Mouse (Mus musculus) E14TG2a.4 (cell line): ENCODE results near the gene Flnb.

Source experiments
- H3K27me3 ChIP-seq: 2 replicates; pipeline ENCODE4 v1.6.1; 2014; ENCODE audit warnings: low read length, control low read depth; ENCODE audit not compliant: insufficient read depth
- H3K36me3 ChIP-seq: 2 replicates; pipeline ENCODE4 v1.6.1; 2014; ENCODE audit warnings: low read length, control low read depth; ENCODE audit not compliant: insufficient read depth
- H3K4me1 ChIP-seq: replicated peaks from 2 replicates; pipeline ENCODE4 v1.6.1; 2014; ENCODE audit warnings: low read depth, low read length, control low read depth
- H3K4me3 ChIP-seq: replicated peaks from 2 replicates; pipeline ENCODE4 v1.5.1; 2014; ENCODE audit warnings: mild to moderate bottlenecking, low read length
- H3K9me3 ChIP-seq: 2 replicates; pipeline ENCODE4 v1.6.1; 2014; ENCODE audit warnings: low read length, control low read depth
- CTCF ChIP-seq: conservative IDR thresholded peaks from 2 replicates; pipeline ENCODE4 v1.5.1; 2014; ENCODE audit warnings: low read length
- NANOG ChIP-seq: IDR thresholded peaks from 2 replicates; pipeline ENCODE4 v1.6.1; 2014; ENCODE audit warnings: borderline replicate concordance, low read length, mixed read lengths
- POU5F1 ChIP-seq: IDR thresholded peaks from 2 replicates; pipeline ENCODE4 v1.6.1; 2014; ENCODE audit warnings: low read length, borderline replicate concordance

Flnb gene

DNA sequence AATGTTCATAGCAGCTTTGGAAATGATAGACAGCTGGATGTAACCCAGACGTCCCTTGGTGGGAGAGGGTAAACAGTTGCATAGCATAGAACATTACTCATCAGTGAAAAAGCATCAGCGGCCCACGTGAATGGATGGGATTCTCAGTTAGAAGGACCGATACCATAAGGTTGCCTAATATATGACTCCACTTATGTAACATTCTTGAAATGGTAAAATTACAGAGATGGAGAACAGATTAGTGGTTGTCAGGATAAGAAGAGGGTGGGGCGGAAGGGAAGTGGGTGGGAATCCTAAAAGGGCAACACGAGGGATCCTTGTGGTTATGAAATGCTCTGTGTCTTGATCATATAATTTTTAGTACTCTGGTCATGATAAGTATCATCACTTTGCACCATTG, 62.6 kb downstream of the Flnb start:
- H3K4me1 ChIP-seq: 0 out of 2 replicates have a peak, but pooled peaks cover 3% of the 10 kb centered on the region
- H3K4me3 ChIP-seq: no peak overlapping the region
- no peaks in the 10 kb centered on the region for H3K27me3 ChIP-seq
- TF ChIP-seq CTCF (no peak), NANOG (no peak), POU5F1 (no peak)
- H3K36me3 ChIP-seq: peaks cover 90% of the 10 kb centered on the region
- H3K9me3 ChIP-seq: no peaks in the 10 kb centered on the region

DNA sequence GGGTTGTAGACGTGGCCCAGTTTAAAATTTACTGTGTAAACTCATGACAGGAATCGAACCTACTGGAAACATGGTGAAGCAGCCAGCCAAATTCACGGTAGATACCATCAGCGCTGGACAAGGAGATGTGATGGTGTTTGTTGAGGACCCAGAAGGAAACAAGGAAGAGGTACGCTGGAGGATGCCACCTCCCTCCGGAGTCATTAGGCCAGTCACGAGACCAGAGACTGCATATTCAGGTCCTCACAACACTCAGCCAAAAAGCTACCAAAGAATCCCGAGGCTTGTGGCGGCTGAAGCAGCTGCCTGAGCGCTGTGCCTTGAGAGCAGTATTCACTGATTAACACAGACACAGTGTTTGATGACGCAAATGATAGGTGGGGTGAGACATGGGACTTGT, 63.8 kb downstream of the Flnb start:
- no peak overlapping the region for H3K4me3 ChIP-seq
- peaks cover 9% of the 10 kb centered on the region for H3K4me1 ChIP-seq
- no peaks in the 10 kb centered on the region for H3K9me3 ChIP-seq
- H3K27me3 ChIP-seq: no peaks in the 10 kb centered on the region
- TF ChIP-seq NANOG (no peak), POU5F1 (no peak), CTCF (no peak)
- peaks cover 88% of the 10 kb centered on the region for H3K36me3 ChIP-seq

DNA sequence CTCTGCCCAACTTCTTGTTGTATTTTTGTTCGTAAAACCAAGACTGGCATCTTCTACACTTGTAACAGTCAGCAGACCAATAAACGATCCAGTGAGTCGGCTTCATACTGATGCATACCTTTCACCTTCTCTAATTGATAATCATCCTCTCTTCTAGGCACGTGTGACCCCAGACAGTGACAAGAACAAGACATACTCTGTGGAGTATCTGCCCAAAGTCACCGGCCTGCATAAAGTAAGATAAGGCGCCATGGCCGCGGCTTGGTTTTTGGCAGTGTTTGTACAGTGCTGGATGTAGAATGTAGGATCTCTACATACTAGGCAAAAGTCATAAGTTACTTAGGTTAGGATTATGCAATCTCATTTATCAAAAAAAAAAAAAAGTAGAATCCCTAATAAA, 64.3 kb downstream of the Flnb start:
- H3K4me3 ChIP-seq: no peak overlapping the region
- no peaks in the 10 kb centered on the region for H3K27me3 ChIP-seq
- no peaks in the 10 kb centered on the region for H3K9me3 ChIP-seq
- peaks cover 88% of the 10 kb centered on the region for H3K36me3 ChIP-seq
- H3K4me1 ChIP-seq: peaks cover 9% of the 10 kb centered on the region
- TF ChIP-seq POU5F1 (no peak), CTCF (no peak), NANOG (no peak)

DNA sequence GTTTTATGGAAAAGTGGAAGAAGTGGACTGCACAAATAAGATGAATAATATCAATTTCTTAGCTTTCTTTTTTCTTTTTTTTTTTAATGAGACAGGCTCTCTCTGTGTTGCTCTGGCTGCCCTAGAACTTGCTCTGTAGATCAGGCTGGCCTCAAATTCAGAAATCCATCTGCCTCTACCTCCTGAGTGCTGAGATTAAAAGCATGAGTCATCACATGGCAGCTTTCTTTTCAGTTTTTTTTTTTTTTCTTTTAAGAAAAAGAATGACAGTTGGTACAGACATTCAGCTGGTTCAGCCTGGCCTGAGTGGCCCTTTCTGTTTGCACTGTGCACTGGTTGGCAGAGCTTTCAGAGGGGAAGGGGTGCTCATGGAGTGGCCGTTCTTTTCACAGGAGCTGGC, 66.4 kb downstream of the Flnb start:
- peaks cover 94% of the 10 kb centered on the region for H3K36me3 ChIP-seq
- no peaks in the 10 kb centered on the region for H3K9me3 ChIP-seq
- no peak for TF ChIP-seq NANOG
- no peak for TF ChIP-seq POU5F1
- TF ChIP-seq CTCF: no peak
- no peaks in the 10 kb centered on the region for H3K27me3 ChIP-seq
- H3K4me3 ChIP-seq: no peak overlapping the region
- H3K4me1 ChIP-seq: peaks cover 10% of the 10 kb centered on the region

DNA sequence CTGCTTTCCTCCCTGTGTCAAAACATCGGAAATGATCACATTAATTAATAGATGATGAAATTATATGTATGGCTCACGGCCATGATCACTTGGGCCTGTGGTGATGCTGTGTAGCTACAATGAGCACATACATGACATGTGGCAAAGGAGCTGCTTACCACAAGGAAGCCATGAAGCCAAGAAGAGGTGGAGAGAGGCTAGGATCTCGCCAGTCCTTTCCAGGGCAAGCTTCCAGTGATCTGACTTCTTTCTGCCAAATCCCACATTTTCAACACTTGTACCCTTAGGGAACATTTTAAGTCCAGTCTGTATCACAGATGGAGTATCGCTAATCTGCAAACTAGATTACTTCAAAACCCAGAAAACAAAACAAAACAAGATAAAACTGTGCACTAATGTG, 67.1 kb downstream of the Flnb start:
- TF ChIP-seq CTCF (no peak), POU5F1 (no peak), NANOG (no peak)
- H3K4me1 ChIP-seq: peaks cover 10% of the 10 kb centered on the region
- H3K36me3 ChIP-seq: peaks cover 94% of the 10 kb centered on the region

DNA sequence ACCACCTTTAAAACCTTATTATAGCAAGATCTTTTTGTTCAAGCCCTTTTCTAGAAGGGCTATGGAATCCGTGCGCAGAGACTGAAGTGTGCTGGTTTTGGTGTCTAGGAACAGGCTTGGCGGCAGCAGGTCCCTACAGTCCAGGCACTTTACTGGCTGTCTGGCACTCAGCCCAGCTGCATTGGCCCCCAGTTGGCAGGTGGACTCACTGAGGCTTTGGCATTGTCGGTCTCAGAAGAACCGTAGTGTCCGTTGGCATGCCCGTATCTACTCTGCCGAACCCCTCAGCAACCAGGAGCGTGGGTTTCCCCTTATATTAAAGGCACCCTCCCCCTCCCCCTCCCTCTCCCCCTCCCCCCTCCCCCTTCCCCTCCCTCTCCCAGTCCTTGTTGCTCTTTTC, 67.8 kb downstream of the Flnb start:
- Histone ChIP-seq H3K4me3 (no peak overlapping the region), H3K9me3 (no peaks in the 10 kb centered on the region), H3K4me1 (peaks cover 10% of the 10 kb centered on the region), H3K36me3 (peaks cover 95% of the 10 kb centered on the region), H3K27me3 (no peaks in the 10 kb centered on the region)
- no peak for TF ChIP-seq NANOG
- TF ChIP-seq CTCF: no peak

More for the DNA sequence above, 67.1 kb downstream of the Flnb start:
- H3K9me3 ChIP-seq: no peaks in the 10 kb centered on the region
- H3K4me3 ChIP-seq: no peak overlapping the region
- H3K27me3 ChIP-seq: no peaks in the 10 kb centered on the region

DNA sequence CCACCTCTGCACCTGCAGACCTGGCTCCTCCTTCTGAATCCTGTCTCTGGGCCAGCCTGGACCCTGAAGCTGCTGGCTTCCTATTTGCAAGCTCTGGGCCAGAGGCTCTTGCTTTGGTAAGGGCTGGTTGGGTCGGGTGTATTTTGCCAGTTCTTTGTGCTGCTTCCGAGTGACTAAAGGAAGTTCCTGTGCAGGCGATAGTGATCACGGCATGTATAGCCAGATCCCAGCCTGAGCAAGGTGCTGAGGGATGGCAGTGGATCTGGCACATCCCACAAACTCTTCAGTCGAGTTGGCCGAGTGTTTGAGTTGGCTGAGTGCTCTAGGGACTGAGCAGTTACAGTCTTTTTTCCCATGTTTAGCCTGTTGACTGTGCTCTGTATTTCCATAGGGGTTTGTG, 68.3 kb downstream of the Flnb start:
- Histone ChIP-seq H3K27me3 (no peaks in the 10 kb centered on the region), H3K36me3 (peaks cover 97% of the 10 kb centered on the region), H3K4me1 (peaks cover 10% of the 10 kb centered on the region), H3K4me3 (no peak overlapping the region), H3K9me3 (no peaks in the 10 kb centered on the region)
- TF ChIP-seq CTCF (no peak), POU5F1 (no peak), NANOG (no peak)

DNA sequence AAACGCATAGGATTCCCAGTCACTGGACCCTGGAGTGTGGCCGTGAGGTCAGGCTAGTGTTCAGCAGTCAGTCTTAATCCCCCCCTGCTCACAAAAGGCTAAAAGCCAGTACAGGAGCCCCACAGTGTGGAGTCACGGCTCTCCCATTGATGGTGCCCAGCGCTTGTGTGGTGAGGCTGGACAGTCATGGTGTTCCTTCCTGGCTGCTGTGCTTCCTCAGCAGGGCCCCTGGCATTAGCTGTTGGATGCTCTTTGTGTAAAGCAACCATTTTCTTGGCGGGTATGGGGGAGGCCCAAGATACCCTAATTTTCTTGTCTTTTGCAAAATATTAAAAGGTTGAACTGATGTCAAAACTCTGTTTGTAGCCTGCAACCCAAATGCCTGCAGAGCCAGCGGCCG, 69.4 kb downstream of the Flnb start:
- Histone ChIP-seq H3K27me3 (no peaks in the 10 kb centered on the region), H3K9me3 (no peaks in the 10 kb centered on the region), H3K36me3 (peaks cover 98% of the 10 kb centered on the region), H3K4me1 (peaks cover 10% of the 10 kb centered on the region), H3K4me3 (no peak overlapping the region)
- no peak for TF ChIP-seq NANOG
- TF ChIP-seq POU5F1: no peak
- no peak for TF ChIP-seq CTCF

DNA sequence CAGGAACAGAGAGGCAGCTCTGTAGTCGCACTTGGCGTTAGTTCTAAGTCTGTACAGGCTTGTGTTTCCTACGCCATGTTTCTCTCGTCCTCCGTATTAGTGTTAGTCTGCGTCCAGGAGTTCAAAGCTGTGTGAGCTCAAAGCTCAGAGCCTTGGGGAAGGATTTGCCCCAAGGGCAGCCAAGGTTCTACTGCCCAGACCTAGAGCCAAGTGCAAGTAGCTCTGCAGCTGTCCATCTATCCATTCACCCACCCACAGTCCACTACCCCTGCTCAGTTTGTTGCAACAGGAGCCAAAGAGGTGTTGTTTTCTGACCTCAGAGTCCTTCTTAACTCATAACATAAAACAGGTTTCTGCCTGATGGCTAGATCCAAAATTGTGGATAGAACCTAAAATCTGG, 70.5 kb downstream of the Flnb start:
- peaks cover under 1% of the 10 kb centered on the region; the same call in 1 of the 2 replicates for H3K9me3 ChIP-seq
- no peaks in the 10 kb centered on the region for H3K27me3 ChIP-seq
- no peak overlapping the region for H3K4me3 ChIP-seq
- TF ChIP-seq POU5F1: no peak
- TF ChIP-seq NANOG: no peak
- no peak for TF ChIP-seq CTCF
- peaks cover 10% of the 10 kb centered on the region for H3K4me1 ChIP-seq
- H3K36me3 ChIP-seq: peaks cover 98% of the 10 kb centered on the region
